Mouse (Mus musculus): ENCODE data around the gene Syne1.
"Not testable (repeated sequence)": the region's sequence is repeated elsewhere in the genome, so short reads cannot be mapped to it uniquely, and the experiment has no call there.

The Syne1 gene

GRCm38 (mm10) chr10:5515330-5515729 lies 36.0 kb downstream of the Syne1 start:
- no peak for DNase-seq

- no peak for DNase-seq
Measured at GRCm38 (mm10) chr10:5514134-5514533, 37.1 kb downstream of the Syne1 start.

- no peak for DNase-seq
Measured at GRCm38 (mm10) chr10:5512285-5512684, 39.0 kb downstream of the Syne1 start.

- no peak for DNase-seq
Measured at GRCm38 (mm10) chr10:5511403-5511802, 39.9 kb downstream of the Syne1 start.

GRCm38 (mm10) chr10:5507478-5507877 lies 43.8 kb downstream of the Syne1 start:
- DNase-seq: no peak

- no peak for DNase-seq
Measured at GRCm38 (mm10) chr10:5504761-5505160, 46.5 kb downstream of the Syne1 start.

GRCm38 (mm10) chr10:5503909-5504308 lies 47.4 kb downstream of the Syne1 start:
- DNase-seq: no peak

GRCm38 (mm10) chr10:5499684-5500369 lies 51.5 kb downstream of the Syne1 start:
- not testable (repeated sequence) for DNase-seq

- DNase-seq: no peak
Measured at GRCm38 (mm10) chr10:5497859-5498258, 53.4 kb downstream of the Syne1 start.

GRCm38 (mm10) chr10:5491050-5491449 lies 60.2 kb downstream of the Syne1 start:
- no peak for DNase-seq

- DNase-seq: no peak
Measured at GRCm38 (mm10) chr10:5490029-5490428, 61.3 kb downstream of the Syne1 start.

- no peak for DNase-seq
Measured at GRCm38 (mm10) chr10:5488097-5488496, 63.2 kb downstream of the Syne1 start.

- no peak for DNase-seq
Measured at GRCm38 (mm10) chr10:5480552-5481550, 70.4 kb downstream of the Syne1 start.

GRCm38 (mm10) chr10:5480097-5480496 lies 71.2 kb downstream of the Syne1 start:
- DNase-seq: peak; percentile 33

- DNase-seq: no peak
Measured at GRCm38 (mm10) chr10:5468638-5469037, 82.6 kb downstream of the Syne1 start.

- no peak for DNase-seq
Measured at GRCm38 (mm10) chr10:5453830-5454229, 97.5 kb downstream of the Syne1 start.

- peak; percentile 22 for DNase-seq
Measured at GRCm38 (mm10) chr10:5449944-5450343, 101.3 kb downstream of the Syne1 start.

GRCm38 (mm10) chr10:5447950-5448716 lies 103.1 kb downstream of the Syne1 start:
- DNase-seq: no peak

GRCm38 (mm10) chr10:5445313-5445712 lies 106.0 kb downstream of the Syne1 start:
- DNase-seq: no peak

GRCm38 (mm10) chr10:5443020-5443419 lies 108.3 kb downstream of the Syne1 start:
- no peak for DNase-seq

- DNase-seq: no peak
Measured at GRCm38 (mm10) chr10:5439802-5440350, 111.4 kb downstream of the Syne1 start.

- DNase-seq: no peak
Measured at GRCm38 (mm10) chr10:5437766-5438165, 113.5 kb downstream of the Syne1 start.

- DNase-seq: no peak
Measured at GRCm38 (mm10) chr10:5423984-5424383, 127.3 kb downstream of the Syne1 start.
